Mouse (Mus musculus): Measurements from ENCODE around the gene Gm10663. TPM values are rescaled to one million over a fixed set of nuclear protein-coding genes. Genes with fewer than 3 reads are reported as not detected.

Gene Gm10663
- total RNA-seq, 2 experiments from 2014 or later, result not detected

DNA sequence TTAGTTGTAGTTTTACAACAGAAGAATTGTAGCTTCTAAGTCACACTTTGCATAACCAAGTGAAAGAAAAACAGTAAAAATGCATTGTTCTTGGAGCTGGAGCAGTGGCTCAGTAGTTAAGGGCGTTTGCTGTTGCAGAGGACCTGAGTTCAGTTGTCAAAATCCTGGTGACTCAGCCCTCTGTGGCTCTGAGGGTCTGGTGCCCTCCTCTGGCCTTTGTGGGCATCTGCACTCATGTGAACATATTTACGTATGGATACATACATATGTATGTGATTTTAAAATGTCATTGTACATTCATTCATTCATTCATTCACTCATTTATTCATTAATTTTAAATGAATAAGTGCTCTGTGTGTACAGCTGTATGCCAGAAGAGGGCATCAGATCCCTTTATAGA, 10.8 kb downstream of the Gm10663 start:
- no peak for DNase-seq (ENCODE audit: low spot score in 2 of 2)

DNA sequence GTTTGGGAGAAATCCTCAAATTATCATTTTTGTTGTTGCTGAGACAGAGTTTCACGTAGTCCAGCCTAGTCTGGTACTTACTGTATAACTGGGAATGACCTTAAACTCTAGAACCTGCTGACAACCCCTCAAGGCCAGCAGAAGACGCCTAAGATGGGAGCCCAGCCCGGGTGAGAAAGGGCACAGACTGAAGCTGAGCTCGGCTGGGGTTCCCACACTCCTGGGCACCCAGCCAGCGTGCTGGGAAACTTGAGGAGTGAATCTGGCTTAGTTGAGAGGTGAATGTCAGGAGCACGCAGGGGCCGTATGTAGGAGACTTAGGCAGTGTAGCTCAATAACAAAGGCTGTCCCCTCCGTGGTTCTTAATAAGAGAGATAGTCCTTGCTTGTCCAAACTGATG, 12.9 kb downstream of the Gm10663 start:
- DNase-seq (ENCODE audit: low spot score in 2 of 2), result no peak

- DNase-seq (ENCODE audit: low spot score in 2 of 2), result no peak
These were observed 13.3 kb downstream of the Gm10663 start for GRCm38 (mm10) chr8:65088120-65088519.

GRCm38 (mm10) chr8:65089781-65090180, 14.9 kb downstream of the Gm10663 start:
- no peak for DNase-seq (ENCODE audit: low spot score in 2 of 2)

DNA sequence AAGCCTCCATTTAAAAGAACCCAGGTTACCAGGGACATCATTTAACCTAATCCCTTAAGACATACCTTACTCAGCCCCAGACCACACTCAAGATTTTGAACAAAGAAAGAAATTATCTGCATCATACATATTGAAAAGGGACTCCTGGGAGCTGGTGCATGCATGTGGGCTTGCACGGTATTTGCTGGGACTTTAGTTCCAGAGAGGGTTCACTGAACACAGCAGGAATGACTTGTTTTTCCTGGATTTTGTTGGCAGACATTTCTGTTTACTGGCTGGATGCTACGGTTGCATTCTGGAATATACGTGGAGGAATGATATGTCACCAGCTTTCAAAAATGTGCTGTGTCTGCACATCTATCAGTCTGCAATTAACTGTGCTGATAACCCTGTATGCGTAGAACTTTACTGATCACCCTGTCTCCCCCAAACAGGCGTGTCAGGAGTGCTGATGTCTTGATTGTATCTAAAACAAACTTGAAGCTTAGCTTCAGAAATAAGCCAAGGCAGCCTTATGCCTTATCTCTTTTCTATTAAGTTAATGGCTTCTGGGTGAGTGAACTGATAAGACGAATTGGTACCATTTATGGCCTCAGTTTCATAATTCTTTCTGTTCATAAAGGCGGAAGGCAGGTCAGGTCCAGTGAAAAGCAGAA, 23.1 kb downstream of the Gm10663 start:
- no peak for DNase-seq (ENCODE audit: low spot score in 2 of 2)

GRCm38 (mm10) chr8:65099735-65100134, 24.9 kb downstream of the Gm10663 start:
- no peak for DNase-seq (ENCODE audit: low spot score in 2 of 2)

GRCm38 (mm10) chr8:65103632-65104031, 28.8 kb downstream of the Gm10663 start:
- no peak for DNase-seq (ENCODE audit: low spot score in 2 of 2)

- no peak for DNase-seq (ENCODE audit: low spot score in 2 of 2)
These were observed 29.2 kb downstream of the Gm10663 start for GRCm38 (mm10) chr8:65104041-65104440.

DNA sequence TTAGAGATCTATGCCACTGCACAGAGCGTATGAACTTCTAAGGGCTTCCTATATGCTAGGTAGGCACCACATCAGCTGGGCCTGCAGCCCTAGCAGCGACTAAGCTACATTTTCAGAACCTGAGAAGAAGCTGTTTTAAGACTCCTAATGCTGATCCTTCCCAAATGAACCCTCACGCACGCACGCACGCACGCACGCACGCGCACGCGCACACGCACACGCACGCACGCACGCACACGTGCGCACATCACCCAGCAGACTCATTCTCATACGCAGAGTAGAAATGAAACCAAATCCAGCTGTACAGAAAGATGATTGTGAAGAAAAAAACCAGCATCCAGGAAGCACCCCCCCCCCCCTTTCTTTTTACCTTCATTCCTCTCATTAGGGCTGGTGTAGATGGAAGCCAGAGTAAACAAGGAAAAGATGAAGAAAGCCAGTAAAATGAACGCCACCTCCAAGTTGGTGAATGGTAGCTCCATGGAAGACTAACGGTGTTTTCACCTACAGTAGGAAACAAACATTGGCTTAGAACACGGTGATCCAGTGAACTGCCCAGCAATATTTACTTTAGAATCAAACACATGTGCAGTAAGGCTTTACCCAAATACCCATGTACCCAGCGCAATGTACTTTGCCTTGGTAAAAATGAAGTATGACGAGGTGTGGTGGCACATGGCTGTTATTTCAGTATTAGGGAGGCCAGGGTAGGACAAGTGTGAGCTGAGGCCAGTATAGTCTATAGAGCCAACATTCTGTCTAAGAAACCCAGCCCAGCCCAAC, 33.3 kb downstream of the Gm10663 start:
- no peak for DNase-seq (ENCODE audit: low spot score in 2 of 2)

- DNase-seq (ENCODE audit: low spot score in 2 of 2), result no peak
These were observed 34.1 kb downstream of the Gm10663 start for GRCm38 (mm10) chr8:65108936-65109335.

DNA sequence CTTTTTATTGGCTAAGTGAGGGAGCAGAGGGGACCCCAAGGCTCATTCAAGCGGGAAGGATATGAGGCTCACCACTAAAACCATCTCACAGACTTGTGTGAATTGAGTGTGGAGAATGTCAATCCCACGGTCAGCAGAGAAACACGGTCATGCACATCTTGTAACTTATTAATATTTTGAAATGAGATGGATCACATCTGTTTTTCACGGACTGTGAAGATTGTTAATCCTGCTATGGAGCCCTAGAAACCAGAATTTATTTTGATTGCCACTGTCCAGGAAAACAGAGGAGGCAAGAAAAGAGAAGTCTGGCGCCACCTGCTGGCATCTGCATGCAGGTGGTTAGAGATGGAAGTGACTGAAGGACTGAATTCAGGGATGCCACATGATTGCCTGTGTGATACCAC, 35.5 kb downstream of the Gm10663 start:
- DNase-seq (ENCODE audit: low spot score in 2 of 2), result peak; percentile 79 to 83

DNA sequence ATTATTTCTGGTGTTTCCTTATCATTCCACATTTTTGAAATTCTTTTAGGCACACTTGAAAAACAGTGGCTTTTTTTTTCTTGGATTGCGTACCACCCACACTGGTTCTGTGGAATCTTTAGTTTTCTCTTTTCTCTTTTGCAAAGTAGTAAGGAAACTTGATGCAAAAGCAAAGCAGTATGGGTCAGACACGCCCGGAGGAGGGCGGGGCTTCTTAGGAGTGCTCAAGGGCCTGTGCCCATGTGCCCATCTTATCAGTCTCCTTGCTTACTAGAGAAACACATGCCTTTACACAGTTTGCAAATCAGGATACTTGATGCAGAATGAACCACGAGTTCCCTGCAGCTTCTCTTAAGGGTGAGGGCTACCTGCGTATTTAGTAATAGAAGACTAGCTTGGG, 37.3 kb downstream of the Gm10663 start:
- no peak for DNase-seq (ENCODE audit: low spot score in 2 of 2)

GRCm38 (mm10) chr8:65126014-65126413, 51.2 kb downstream of the Gm10663 start:
- DNase-seq (ENCODE audit: low spot score in 2 of 2), result no peak

- DNase-seq (ENCODE audit: low spot score in 2 of 2), result no peak
These were observed 51.6 kb downstream of the Gm10663 start for GRCm38 (mm10) chr8:65126454-65126853.

Small RNA genes within 50 kb of the gene (microRNA-seq; reads per million reads assigned to microRNA genes)
- gene Gm24333, result 0 reads per million in 2 experiments

Other genes starting within 250 kb of the Gm10663 start
- gene Klhl2, start 225.0 kb upstream of the Gm10663 start, total RNA-seq (2021), result 100 to 1,000 TPM; 157 to 168 TPM
- 10 to 100 TPM; 24.8 to 30.9 TPM for gene Tmem192, start 127.8 kb upstream of the Gm10663 start, total RNA-seq (2021)
- gene Trim75, start 87.2 kb upstream of the Gm10663 start, total RNA-seq (2021), result not detected
- gene Trim61, start 56.5 kb upstream of the Gm10663 start, total RNA-seq (2021), result not detected
- not detected for gene Trim60, start 56.4 kb upstream of the Gm10663 start, total RNA-seq (2021)
- not detected for gene Apela, start 37.7 kb upstream of the Gm10663 start, total RNA-seq (2021)
- gene BC030870, start 54.5 kb downstream of the Gm10663 start, total RNA-seq (2021), result not detected

Data from left cerebral cortex, adult 18-20 months (tissue).